Mouse (Mus musculus) embryonic facial prominence, embryonic 12.5 days (tissue): Measurements from ENCODE around the gene Slc30a9. TPM values are rescaled to one million over a fixed set of nuclear protein-coding genes. Genes with fewer than 3 reads are reported as not detected.
A peak's percentile ranks its signal among the peaks of the same experiment; 100 is the strongest.

ENCODE experiments used
- ATAC-seq: fragments of 200-750 bp; cut with Nextera tagmentation; 2 replicates; pipeline ENCODE4 v1.8.0; 2017; ENCODE audit not compliant: insufficient number of reproducible peaks, insufficient read depth, low FRiP score, low TSS enrichment
- H3K27ac ChIP-seq: fragments of 300-500 bp; sonication (generic); 2 replicates; pipeline ENCODE4 v1.5.1; 2016; ENCODE audit warnings: mild to moderate bottlenecking
- H3K27me3 ChIP-seq: fragments of 300-500 bp; sonication (generic); 2 replicates; pipeline ENCODE4 v1.6.1; 2016; ENCODE audit warnings: mild to moderate bottlenecking, moderate library complexity
- H3K36me3 ChIP-seq: fragments of 300-500 bp; sonication (generic); 2 replicates; pipeline ENCODE4 v1.6.1; 2016; ENCODE audit warnings: mild to moderate bottlenecking
- H3K4me1 ChIP-seq: fragments of 300-500 bp; sonication (generic); 2 replicates; pipeline ENCODE4 v1.6.1; 2016
- H3K4me2 ChIP-seq: fragments of 300-500 bp; sonication (generic); replicated peaks from 2 replicates; pipeline ENCODE4 v1.6.1; 2016; ENCODE audit warnings: mild to moderate bottlenecking, moderate library complexity
- H3K4me3 ChIP-seq: fragments of 300-500 bp; sonication (generic); 2 replicates; pipeline ENCODE4 v1.5.1; 2016; ENCODE audit warnings: mild to moderate bottlenecking
- H3K9ac ChIP-seq: fragments of 300-500 bp; sonication (generic); 2 replicates; pipeline ENCODE4 v1.6.1; 2016; ENCODE audit warnings: mild to moderate bottlenecking, moderate library complexity
- H3K9me3 ChIP-seq: fragments of 300-500 bp; sonication (generic); 2 replicates; pipeline ENCODE4 v1.6.1; 2016; ENCODE audit warnings: mild to moderate bottlenecking, moderate library complexity
- WGBS: fragments of 180-500 bp; shearing (Covaris S2); methylation state at CpG from one replicate; pipeline ENCODE4 v1.1.7; 2016; 5-methylcytosine and 5-hydroxymethylcytosine counted together
- polyA plus RNA-seq: library from polyadenylated mRNA; unstranded; fragments of >200 nt; fragmentation: Nextera tagmentation; extraction: Ambion mirVana; gene quantifications from 2 replicates; pipeline ENCODE4 v1.2.1, GENCODE M21; 2016

Slc30a9 gene
- polyA plus RNA-seq = 109 and 114 TPM in 2 replicates

DNA sequence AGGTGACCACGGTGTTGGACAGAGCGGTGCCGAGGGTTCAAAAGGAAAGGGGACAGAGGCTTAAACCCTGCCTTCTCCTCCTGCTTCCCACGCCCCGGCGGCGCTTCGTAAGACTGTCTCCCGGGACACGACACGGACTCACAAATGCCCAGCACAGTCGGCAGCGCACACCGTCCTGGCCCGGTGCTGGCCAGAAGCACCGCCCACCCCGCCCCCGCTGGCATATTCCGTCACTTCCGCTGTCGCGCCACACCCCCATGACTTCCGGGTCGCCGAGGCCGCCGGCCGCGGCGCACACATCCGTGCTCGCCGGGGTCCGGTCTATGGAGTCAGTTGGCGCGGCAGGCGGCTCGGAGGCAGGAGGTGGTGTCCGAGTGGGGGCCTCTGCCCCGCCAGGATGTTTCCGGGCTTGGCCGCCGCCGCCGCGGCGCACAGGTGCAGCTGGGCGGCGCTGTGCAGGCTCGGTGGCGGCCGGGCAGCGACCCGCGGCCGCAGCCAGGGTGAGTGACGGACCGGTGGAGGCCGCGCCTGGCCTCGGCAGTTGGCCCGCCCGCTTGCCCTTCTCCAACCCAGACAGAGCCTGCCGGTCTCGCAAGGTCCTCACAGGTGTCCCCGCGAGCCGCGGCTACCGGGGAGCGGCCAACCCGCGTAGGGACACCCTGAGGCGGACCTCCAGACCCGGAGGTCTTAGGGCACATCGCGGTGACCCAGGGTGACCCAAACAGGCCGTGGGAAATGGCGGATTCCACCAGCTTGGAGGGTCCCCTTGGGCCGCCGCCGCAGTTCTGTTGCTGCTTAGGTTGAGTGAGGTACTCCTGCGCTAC, at the start of gene Slc30a9:
Gene Slc30a9, plus strand, starts transcription at position 258 of the 824 bp plus-strand sequence.
- Histone ChIP-seq H3K27me3 (no peaks in the 10 kb centered on the region), H3K9ac (peak within 1 kb of the TSS; percentile 88), H3K36me3 (no peaks in the 10 kb centered on the region), H3K27ac (peak within 1 kb of the TSS; percentile 73), H3K4me2 (peak within 1 kb of the TSS; percentile 76), H3K9me3 (no peaks in the 10 kb centered on the region), H3K4me3 (peak within 1 kb of the TSS; percentile 97), H3K4me1 (peaks cover 7% of the 10 kb centered on the region)
- ATAC-seq = peak; percentile 94
- under 1% methylated on average over 83 of the region's 83 CpGs for WGBS

DNA sequence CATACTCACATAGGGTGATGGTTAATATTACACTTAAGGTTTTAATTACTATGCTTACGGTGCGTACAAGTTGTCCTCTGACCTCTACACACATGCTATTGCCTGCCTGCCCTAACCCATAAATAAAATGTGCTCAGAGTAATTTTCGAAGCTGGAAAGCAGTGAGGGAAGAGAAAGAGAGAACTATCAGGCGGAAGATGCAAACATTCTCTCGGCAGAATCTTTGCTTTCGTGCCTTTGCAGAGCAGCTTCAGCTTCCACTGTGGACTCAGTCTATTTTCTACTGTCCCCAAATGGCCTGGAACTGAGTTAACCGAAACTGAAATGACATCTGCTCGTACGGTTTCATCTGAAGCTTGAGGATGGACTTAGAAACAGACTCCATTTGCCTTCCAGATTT, 48.3 kb upstream of the Slc30a9 start:
- H3K27me3 ChIP-seq = no peaks in the 10 kb centered on the region
- 74% methylated on average over 9 of the region's 9 CpGs for WGBS

DNA sequence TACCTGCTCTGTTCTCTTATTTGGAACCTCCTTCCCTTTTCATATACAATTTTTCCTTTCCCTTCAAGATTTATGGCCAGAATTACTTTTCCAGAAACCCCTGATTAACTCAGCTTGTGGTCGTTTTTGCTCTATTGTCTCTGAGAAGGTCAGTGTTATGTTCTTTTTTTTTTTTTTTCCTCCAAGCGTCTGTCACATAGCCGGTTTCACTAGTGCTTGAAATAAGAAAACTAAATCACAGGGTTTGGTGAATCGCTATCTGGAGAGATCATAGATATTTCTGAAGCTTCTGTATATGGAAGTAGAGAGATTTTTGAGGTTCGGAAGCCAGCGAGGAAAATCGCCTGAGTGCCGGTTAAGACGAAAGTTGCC, 46.6 kb upstream of the Slc30a9 start:
- Histone ChIP-seq H3K36me3 (peaks cover 12% of the 10 kb centered on the region), H3K4me3 (peak overlapping the region; percentile 84), H3K27me3 (no peaks in the 10 kb centered on the region), H3K9ac (peak overlapping the region; percentile 42; the same call in 1 of the 2 replicates), H3K4me2 (peak overlapping the region; percentile 70), H3K27ac (no peak overlapping the region), H3K9me3 (no peaks in the 10 kb centered on the region), H3K4me1 (peaks cover 10% of the 10 kb centered on the region; the same call in 1 of the 2 replicates)
- 0% methylated on average over 9 of the region's 9 CpGs for WGBS
- ATAC-seq = no peak

More for the DNA sequence above, 48.3 kb upstream of the Slc30a9 start:
- Histone ChIP-seq H3K4me3 (no peak overlapping the region), H3K9ac (no peak overlapping the region), H3K36me3 (no peaks in the 10 kb centered on the region), H3K4me1 (peaks cover 10% of the 10 kb centered on the region; the same call in 1 of the 2 replicates), H3K9me3 (no peaks in the 10 kb centered on the region), H3K4me2 (no peak overlapping the region), H3K27ac (no peak overlapping the region)
- no peak for ATAC-seq

DNA sequence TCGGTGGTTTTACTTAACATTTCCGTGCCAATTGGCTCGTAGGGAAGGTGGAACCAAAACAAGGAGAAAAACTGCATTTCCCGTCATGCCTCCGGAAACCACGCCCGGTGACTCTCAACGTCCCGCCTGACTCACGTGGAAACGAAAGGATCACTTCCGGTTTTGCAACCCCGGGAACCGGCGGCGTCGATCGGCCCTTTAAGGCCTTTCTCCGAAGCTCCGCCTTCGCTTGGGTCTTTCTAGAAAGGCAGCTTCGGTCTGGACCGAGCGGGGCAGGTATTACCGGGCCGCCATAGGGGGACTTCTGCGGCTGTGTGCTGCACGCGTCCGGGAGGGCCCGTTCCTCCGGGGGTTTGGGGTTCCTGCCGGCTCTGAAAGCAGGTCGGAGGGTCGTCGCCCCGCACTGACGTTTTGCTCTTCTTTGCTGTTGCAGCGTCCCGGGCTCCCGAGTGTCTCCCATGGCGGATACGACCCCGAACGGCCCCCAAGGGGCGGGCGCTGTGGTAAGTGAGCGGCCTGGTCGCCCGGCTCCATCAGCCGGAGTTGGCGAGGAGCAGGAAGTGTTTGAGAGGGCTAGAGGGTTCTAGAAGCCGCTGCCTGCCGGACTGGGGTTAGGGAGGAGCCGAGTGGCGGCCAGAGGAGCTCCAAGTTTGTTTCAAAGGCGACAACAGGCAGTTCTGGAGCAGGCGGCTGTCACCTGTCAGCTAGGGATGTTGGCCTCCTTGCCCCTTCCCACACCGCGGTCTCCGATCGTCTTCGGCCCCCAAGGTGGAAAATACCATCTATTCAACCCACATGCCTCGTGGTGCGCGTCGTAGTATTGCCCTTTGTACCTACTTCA, 46.0 kb upstream of the Slc30a9 start, which contains the start of gene Tmem33:
Gene Tmem33, plus strand, starts transcription at position 35 of the 841 bp plus-strand sequence.
- Histone ChIP-seq H3K9me3 (no peaks in the 10 kb centered on the region), H3K4me2 (peak within 1 kb of the TSS; percentile 70), H3K9ac (peak within 1 kb of the TSS; percentile 79), H3K27ac (peak within 1 kb of the TSS; percentile 94), H3K4me3 (peak within 1 kb of the TSS; percentile 84), H3K27me3 (no peaks in the 10 kb centered on the region), H3K36me3 (peaks cover 18% of the 10 kb centered on the region), H3K4me1 (peaks cover 10% of the 10 kb centered on the region; the same call in 1 of the 2 replicates)
- peak; percentile 85 for ATAC-seq
- WGBS = under 1% methylated on average over 67 of the region's 67 CpGs

DNA sequence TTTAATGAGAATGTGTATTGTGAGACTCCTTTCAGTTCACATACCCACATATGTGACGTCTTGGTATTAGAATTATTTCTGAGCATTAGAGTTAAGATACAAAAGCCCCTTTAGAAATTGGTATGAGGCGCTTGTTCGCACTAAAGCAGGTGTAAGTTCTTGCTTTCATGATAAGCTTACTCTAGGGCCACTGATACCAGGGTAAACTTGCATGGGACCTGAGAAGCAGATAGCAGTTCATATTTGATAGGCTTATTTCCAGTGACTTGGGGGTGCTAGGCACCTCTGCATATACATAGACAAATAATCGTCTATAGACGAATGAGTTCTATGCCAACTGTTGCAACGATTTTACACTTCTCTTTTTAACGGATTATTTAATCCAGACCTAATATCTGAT, 43.8 kb upstream of the Slc30a9 start:
- 92% methylated on average over 7 of the region's 7 CpGs for WGBS
- Histone ChIP-seq H3K27me3 (no peaks in the 10 kb centered on the region), H3K9ac (no peak overlapping the region), H3K4me2 (no peak overlapping the region), H3K4me1 (peaks cover 10% of the 10 kb centered on the region; the same call in 1 of the 2 replicates), H3K9me3 (no peaks in the 10 kb centered on the region), H3K27ac (no peak overlapping the region), H3K4me3 (no peak overlapping the region), H3K36me3 (peaks cover 37% of the 10 kb centered on the region)
- ATAC-seq = no peak

DNA sequence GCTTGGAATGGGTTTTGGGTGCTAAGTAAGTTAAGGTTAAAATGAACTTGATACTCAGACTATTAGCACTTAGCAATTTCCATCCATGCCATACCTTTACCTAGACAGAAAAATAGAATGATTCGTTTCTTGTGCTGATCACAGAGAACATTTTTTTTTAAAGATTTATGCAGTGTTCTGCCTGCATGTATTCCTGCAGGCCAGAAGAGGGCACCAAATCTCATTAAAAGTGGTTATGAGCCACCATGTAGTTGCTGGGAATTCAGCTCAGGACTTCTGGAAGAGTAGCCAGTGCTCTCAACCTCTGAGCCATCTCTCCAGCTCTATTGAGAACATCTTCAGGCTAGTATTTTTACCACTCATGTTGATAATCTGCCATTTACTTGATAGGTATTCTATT, 40.6 kb upstream of the Slc30a9 start:
- Histone ChIP-seq H3K4me1 (peaks cover 10% of the 10 kb centered on the region; the same call in 1 of the 2 replicates), H3K9ac (no peak overlapping the region), H3K27ac (no peak overlapping the region), H3K4me3 (no peak overlapping the region), H3K27me3 (no peaks in the 10 kb centered on the region), H3K4me2 (no peak overlapping the region), H3K36me3 (peaks cover 50% of the 10 kb centered on the region), H3K9me3 (no peaks in the 10 kb centered on the region)
- ATAC-seq = no peak
- WGBS = 87% methylated on average over 1 of the region's 1 CpGs

DNA sequence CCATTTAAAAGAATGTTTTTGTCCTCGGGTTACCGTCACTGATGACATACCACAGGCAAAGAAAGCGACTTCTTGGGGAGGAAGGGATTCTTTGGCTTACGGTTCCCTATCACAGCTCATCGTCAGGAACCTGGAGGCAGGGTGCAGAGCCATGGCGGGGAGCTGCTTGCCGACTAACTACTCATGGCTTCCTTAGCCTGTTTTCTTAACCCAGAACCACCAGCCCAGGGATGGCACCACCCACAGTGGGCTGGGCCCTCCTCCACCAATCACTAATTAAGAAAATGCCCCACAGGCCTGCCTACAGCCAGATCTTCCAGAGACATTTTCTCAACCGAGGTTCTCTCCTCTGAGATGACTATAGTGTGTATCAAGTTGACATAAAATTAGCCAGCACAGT, 37.4 kb upstream of the Slc30a9 start:
- Histone ChIP-seq H3K27me3 (no peaks in the 10 kb centered on the region), H3K9ac (no peak overlapping the region), H3K4me3 (no peak overlapping the region), H3K4me1 (no peaks in the 10 kb centered on the region), H3K27ac (no peak overlapping the region), H3K36me3 (peaks cover 45% of the 10 kb centered on the region), H3K9me3 (no peaks in the 10 kb centered on the region), H3K4me2 (no peak overlapping the region)
- 90% methylated on average over 8 of the region's 8 CpGs for WGBS
- ATAC-seq = no peak

DNA sequence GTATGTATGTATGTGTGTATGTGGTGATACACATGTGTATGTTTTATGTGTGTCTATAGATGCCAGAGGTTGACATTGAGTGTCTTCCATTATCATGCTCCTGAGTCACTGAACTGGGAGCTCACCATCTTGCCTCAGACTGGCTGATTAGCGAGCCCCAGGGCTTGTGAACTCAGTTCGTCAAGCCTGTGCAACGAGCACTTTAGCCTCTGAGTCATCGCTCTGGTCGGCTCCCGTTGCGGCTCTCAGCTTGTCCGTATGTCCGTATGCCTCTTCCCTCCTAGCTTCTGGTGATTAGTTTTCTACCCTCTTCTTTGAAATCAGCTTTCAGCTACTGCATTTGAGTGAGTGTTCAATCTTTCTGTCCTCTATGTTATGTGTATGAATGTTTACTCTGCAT, 27.3 kb upstream of the Slc30a9 start:
- no peak for ATAC-seq
- Histone ChIP-seq H3K27ac (no peak overlapping the region), H3K9me3 (no peaks in the 10 kb centered on the region), H3K4me3 (no peak overlapping the region), H3K27me3 (no peaks in the 10 kb centered on the region), H3K4me1 (no peaks in the 10 kb centered on the region), H3K4me2 (no peak overlapping the region), H3K36me3 (peaks cover 25% of the 10 kb centered on the region), H3K9ac (no peak overlapping the region)
- 92% methylated on average over 9 of the region's 9 CpGs for WGBS

DNA sequence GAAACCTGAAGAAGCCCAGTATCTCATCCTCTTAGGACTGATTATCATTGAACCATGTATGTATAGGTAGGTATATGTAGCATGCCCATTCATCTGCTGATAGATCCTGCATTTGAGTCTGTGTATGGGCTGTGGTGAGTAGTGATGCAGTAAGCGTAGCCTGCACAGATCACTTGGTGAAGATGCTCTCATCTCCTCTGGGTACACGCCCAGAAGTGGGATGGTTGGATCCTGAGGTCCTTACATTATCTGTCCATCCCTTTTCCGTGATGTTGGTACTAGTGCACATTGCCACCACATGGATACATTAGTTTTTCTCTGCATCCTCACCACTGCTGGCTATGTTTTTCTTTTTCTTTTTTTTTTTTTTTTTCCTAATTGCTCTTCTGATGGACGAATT, 26.9 kb upstream of the Slc30a9 start:
- Histone ChIP-seq H3K27me3 (no peaks in the 10 kb centered on the region), H3K4me2 (no peak overlapping the region), H3K9ac (no peak overlapping the region), H3K27ac (no peak overlapping the region), H3K36me3 (peaks cover 30% of the 10 kb centered on the region), H3K9me3 (no peaks in the 10 kb centered on the region), H3K4me1 (no peaks in the 10 kb centered on the region), H3K4me3 (no peak overlapping the region)
- no peak for ATAC-seq
- WGBS = 92% methylated on average over 4 of the region's 4 CpGs

DNA sequence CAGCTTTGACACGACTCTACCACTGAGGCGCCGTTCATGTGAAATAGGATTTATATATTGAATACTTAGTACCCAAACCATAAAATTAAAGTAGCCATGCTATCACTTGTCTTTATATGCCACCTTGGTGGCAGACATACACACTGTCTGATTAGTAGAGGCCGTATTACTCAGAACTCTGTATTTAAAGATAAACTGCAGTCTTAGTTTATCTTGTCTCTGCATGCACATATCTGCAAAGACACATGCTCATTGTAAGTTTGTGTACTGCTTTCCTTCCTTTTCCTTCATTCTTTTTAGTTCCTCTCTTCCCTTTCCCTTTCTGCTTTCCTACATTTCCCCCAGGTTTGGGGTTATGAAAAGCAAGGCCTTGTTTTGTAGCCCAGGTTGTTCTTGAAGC, 26.4 kb upstream of the Slc30a9 start:
- Histone ChIP-seq H3K9ac (no peak overlapping the region), H3K27ac (no peak overlapping the region), H3K4me3 (no peak overlapping the region), H3K27me3 (no peaks in the 10 kb centered on the region), H3K4me2 (no peak overlapping the region), H3K36me3 (peaks cover 31% of the 10 kb centered on the region), H3K4me1 (no peaks in the 10 kb centered on the region), H3K9me3 (no peaks in the 10 kb centered on the region)
- ATAC-seq = no peak
- 95% methylated on average over 4 of the region's 4 CpGs for WGBS

DNA sequence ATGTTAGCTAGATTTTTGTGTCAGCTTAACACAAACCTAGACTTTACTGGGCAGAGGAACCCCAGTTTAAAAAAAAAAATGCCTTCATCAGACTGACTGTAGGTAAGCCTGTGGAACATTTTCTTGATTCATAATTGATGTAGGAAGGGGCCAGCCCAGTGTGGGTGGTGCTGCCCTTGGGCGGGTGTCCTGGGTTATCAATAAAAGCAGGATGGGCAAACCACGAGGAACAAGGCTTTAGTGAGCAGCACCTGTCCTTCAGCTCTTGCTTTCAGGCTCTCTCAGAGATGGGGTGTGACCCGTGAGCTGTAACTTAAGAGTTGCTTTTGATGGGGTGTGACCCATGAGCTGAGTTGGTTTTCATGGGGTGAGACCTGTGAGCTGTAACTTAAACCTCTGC, 11.7 kb upstream of the Slc30a9 start:
- no peak overlapping the region for H3K4me2 ChIP-seq
- 73% methylated on average over 3 of the region's 3 CpGs for WGBS

More for the DNA sequence above, 11.7 kb upstream of the Slc30a9 start:
- Histone ChIP-seq H3K27ac (no peak overlapping the region), H3K9ac (no peak overlapping the region), H3K4me1 (no peaks in the 10 kb centered on the region), H3K9me3 (no peaks in the 10 kb centered on the region), H3K27me3 (no peaks in the 10 kb centered on the region), H3K36me3 (0 out of 2 replicates have a peak, but pooled peaks cover 5% of the 10 kb centered on the region), H3K4me3 (no peak overlapping the region)
- ATAC-seq = no peak
